Mouse (Mus musculus): ENCODE data around the gene Olfr313.

Olfr313 gene

DNA sequence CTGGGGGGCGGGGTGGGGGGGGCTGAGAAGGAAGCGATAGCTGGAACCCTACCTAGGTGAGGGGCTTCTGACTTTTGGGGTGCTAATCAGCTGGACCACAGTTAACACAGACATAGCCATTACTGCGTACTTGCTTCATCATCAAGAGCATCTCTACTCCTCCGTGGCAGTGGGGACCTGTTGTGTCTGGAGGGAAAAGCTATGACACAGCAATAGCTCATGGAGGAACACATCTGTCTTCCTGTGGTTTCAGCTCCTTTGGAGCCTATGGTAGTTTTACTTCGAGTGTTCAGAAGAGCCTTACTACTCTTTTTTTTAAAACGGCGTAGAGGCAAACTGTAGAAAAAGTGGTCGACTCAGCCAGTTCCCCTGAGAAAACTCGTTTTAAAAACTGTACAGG is 32.8 kb downstream of the Olfr313 start:
- in situ Hi-C loops (cut with MboI; ENCODE audit: low sequenced_read_pairs) = no loop called here

DNA sequence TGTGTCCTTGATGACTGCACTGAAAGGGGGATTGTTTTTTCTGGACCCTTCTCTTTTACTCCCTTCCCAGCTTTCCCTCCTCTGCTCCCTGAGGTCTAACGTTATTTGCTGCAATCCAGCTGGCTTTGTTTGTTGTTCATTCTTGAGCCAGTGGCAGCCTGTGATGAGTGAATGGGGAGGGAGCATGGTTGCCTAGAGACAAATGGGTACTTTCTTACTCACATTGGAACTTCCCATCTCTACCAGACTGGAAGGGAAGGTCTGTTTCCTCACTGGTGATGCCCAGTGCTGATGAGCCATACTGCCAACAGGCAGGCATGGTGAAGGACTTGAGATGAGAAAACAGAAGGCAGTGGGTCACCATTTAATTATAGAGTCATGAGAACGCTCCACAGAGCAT is 34.9 kb downstream of the Olfr313 start:
- in situ Hi-C loops (cut with MboI; ENCODE audit: low sequenced_read_pairs) = no loop called here

- in situ Hi-C loops (cut with MboI; ENCODE audit: low sequenced_read_pairs) = no loop called here
These were observed 45.9 kb downstream of the Olfr313 start for GRCm38 (mm10) chr11:58860744-58861143.

- in situ Hi-C loops (cut with MboI; ENCODE audit: low sequenced_read_pairs) = no loop called here
These were observed 52.5 kb downstream of the Olfr313 start, which contains the start of gene 2810021J22Rik for GRCm38 (mm10) chr11:58867039-58867953. Gene 2810021J22Rik, plus strand, starts transcription at chr11:58867216.

- in situ Hi-C loops (cut with MboI; ENCODE audit: low sequenced_read_pairs) = no loop called here
These were observed 53.1 kb downstream of the Olfr313 start for GRCm38 (mm10) chr11:58867954-58868330.

Data from CH12F3 (cell line).